Mouse (Mus musculus): ENCODE results near the gene Cct3. TPM values are rescaled to one million over a fixed set of nuclear protein-coding genes. Genes with fewer than 3 reads are reported as not detected.

The Cct3 gene
- polyA plus RNA-seq, 1 experiment, result not detected

DNA sequence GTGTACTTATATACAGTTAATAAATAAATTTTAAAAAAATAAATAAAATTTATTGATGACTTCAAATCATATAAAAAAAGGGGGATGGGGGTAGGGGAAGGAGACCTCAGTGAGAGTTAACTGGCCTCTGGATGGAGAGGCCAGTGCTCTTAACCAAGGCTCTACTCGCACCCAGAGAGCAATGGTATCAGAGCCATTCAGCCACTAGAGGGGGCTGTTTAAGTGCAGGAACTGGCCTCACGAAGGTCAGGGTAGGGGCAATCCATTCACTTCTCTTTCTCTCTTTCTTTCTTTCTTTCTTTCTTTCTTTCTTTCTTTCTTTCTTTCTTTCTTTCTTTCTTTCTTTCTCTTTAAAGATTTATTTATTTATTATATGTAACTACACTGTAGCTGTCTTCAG is 34.4 kb downstream of the Cct3 start:
- Histone ChIP-seq H3K4me1 (ENCODE audit: control insufficient read depth, insufficient read depth, low read length) (peaks cover 2% of the 10 kb centered on the region), H3K4me3 (ENCODE audit: insufficient read depth, low read depth, low read length) (no peak overlapping the region), H3K27ac (ENCODE audit: insufficient read depth, low read depth, low read length) (no peak overlapping the region)
- TF ChIP-seq POLR2A (IDR thresholded peaks at IDR 0.05; ENCODE audit: insufficient read depth, low read depth, low read length) (no peak), CTCF (IDR thresholded peaks at IDR 0.05; ENCODE audit: insufficient read depth, low read depth, low read length) (no peak)
- WGBS, result 27% methylated on average over 2 of the region's 2 CpGs

DNA sequence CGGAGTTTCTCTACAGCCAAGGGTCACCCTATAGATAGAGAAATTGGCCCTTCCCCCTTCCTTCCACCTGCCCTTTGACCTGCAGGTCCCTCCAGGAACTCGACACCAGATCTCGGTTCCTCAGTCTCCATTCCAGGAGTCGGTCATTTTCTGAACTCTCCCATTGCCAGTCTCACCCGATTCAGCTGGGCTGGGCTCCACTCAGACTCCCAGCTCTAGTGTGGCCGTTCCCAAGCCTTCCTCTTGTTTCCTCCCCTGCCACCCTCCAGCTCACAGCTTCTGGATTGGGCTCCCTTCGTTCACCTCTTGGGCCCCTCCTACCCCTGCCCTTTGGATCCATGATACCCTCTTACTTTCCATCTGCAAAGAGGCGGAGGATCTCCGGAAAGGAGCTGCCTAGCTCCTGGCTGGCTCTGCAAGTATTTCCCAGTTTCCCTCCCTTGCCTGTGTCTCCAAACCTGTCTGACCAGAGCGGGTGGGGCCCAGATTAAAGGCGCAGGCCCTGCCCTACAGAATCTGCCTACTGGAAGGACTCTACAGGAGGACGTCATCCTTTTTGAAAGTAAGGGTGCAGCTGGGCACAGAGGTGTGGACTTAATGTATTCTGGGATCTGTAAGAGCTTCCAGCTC is 37.2 kb downstream of the Cct3 start:
- Histone ChIP-seq H3K27ac (ENCODE audit: insufficient read depth, low read depth, low read length) (no peak overlapping the region), H3K4me1 (ENCODE audit: control insufficient read depth, insufficient read depth, low read length) (peaks cover 6% of the 10 kb centered on the region), H3K4me3 (ENCODE audit: insufficient read depth, low read depth, low read length) (no peak overlapping the region)
- WGBS, result 66% methylated on average over 12 of the region's 12 CpGs
- no peak for TF ChIP-seq CTCF (IDR thresholded peaks at IDR 0.05; ENCODE audit: insufficient read depth, low read depth, low read length)
- no peak for TF ChIP-seq POLR2A (IDR thresholded peaks at IDR 0.05; ENCODE audit: insufficient read depth, low read depth, low read length)

DNA sequence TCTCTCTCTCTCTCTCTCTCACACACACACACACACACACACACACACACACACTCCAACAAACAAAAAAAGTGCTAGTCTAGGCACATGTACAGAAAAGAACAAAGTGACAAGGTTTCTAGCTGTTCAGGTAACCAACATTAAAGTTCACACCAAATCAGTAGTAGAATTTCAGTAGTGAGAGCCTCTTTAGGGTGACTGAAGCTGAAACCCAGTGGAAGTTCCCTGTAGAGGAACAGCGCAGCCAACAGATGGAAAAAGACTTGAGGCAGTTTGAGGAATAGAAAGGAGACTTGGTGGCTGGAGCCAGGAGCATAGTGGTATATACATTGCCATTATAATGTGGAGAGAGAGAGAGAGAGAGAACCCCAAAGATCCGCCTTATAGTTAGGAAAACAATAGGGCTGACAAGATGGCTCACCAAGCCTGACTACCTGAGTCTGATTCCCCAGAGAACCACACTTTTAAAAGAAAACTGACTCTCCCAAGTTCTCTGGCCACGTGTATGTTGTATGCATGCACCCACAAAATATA is 38.1 kb downstream of the Cct3 start:
- Histone ChIP-seq H3K4me1 (ENCODE audit: control insufficient read depth, insufficient read depth, low read length) (peaks cover 6% of the 10 kb centered on the region), H3K4me3 (ENCODE audit: insufficient read depth, low read depth, low read length) (no peak overlapping the region), H3K27ac (ENCODE audit: insufficient read depth, low read depth, low read length) (no peak overlapping the region)
- 36% methylated on average over 3 of the region's 3 CpGs for WGBS
- TF ChIP-seq POLR2A (IDR thresholded peaks at IDR 0.05; ENCODE audit: insufficient read depth, low read depth, low read length) (no peak), CTCF (IDR thresholded peaks at IDR 0.05; ENCODE audit: insufficient read depth, low read depth, low read length) (no peak)

DNA sequence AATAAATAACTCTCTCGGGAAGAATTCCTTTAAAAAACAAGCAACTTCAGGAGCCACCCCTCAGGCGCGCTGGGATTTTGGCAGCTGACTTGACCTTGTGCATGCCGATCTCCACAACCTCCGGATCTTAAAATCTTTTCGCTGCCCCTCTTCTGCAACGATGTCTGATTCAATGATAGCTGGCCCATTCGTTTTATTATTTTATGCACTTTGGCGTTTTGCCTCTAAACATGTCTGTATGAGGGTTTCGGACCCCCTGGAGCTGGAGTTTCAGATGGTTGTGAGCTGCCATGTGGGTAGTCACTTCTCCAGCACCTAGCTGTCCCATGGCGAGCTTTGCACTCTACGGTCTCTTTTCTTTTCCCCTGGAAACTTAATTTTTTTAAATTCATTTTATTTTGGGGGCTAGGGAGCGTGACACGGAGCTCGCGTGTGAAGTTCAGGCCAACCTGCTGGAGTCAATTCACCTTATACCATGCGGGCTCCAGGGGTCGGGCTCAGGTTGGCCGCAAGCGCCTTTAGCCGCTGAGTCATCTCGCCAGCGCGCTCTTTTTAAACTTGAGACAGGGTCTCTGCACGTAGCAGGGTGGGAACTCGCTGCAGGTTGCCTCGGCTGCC is 38.6 kb downstream of the Cct3 start:
- H3K4me3 ChIP-seq (ENCODE audit: insufficient read depth, low read depth, low read length), result peak overlapping the region; percentile 92
- H3K27ac ChIP-seq (ENCODE audit: insufficient read depth, low read depth, low read length), result peak overlapping the region; percentile 97; the same call in 1 of the 2 replicates
- TF ChIP-seq CTCF (IDR thresholded peaks at IDR 0.05; ENCODE audit: insufficient read depth, low read depth, low read length), result no peak
- TF ChIP-seq POLR2A (IDR thresholded peaks at IDR 0.05; ENCODE audit: insufficient read depth, low read depth, low read length), result no peak
- WGBS, result under 1% methylated on average over 27 of the region's 27 CpGs
- H3K4me1 ChIP-seq (ENCODE audit: control insufficient read depth, insufficient read depth, low read length), result peaks cover 6% of the 10 kb centered on the region

DNA sequence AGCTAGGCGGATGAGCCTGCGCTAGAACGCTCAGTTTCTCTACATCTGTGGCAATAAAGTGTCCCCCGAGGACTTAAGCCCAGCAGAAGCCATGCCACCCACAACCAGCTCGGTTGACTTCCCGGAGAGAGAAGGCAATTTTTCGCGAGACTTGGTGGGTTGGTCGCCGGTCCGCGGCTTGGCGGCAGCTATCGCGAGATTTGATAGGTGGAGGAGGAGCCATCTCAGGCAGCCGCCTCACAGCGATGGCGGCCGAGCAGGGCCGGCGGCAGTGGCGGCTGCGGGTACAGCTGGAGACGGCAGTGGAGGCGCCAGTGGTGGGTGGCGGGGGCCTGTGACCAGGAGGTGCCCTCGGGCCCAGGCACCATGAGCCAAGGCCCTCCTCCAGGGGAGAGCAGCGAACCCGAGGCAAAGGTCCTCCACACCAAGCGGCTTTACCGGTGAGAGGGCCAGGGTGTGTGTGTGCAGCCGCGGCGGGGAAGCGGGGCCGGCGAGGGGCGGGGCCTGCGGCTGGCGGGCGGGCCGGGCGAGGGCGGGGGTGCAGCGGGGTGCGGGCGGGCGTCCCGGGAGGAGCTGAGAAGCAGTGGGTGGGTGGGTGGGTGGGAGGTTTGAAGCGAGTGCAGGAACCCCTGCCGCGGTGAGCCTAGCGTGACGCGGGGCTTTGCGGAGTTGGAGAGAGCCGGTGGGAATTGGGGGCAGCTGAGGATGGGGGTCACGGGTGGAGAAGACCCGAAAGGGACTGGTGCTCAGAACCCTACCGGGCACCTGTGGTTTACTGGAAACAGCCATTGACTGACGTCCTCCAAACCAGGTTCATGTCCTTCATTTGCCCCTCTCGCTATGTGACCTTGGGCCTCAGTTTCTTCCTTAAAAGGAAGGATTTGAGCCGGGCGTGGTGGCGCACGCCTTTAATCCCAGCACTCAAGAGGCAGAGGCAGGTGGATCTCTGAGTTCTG is 39.4 kb downstream of the Cct3 start, which contains the start of the genes Tmem79 and Smg5:
Tmem79 (minus strand) TSS at position 91 of the 956 bp plus-strand sequence.
Smg5 (plus strand) TSS at position 203 of the 956 bp plus-strand sequence.
- Histone ChIP-seq H3K4me3 (ENCODE audit: insufficient read depth, low read depth, low read length) (peak within 1 kb of the TSS; percentile 92), H3K27ac (ENCODE audit: insufficient read depth, low read depth, low read length) (peak within 1 kb of the TSS; percentile 97), H3K4me1 (ENCODE audit: control insufficient read depth, insufficient read depth, low read length) (peaks cover 6% of the 10 kb centered on the region)
- under 1% methylated on average over 58 of the region's 66 CpGs for WGBS
- TF ChIP-seq POLR2A (IDR thresholded peaks at IDR 0.05; ENCODE audit: insufficient read depth, low read depth, low read length) (peak; percentile 95), CTCF (IDR thresholded peaks at IDR 0.05; ENCODE audit: insufficient read depth, low read depth, low read length) (no peak)

DNA sequence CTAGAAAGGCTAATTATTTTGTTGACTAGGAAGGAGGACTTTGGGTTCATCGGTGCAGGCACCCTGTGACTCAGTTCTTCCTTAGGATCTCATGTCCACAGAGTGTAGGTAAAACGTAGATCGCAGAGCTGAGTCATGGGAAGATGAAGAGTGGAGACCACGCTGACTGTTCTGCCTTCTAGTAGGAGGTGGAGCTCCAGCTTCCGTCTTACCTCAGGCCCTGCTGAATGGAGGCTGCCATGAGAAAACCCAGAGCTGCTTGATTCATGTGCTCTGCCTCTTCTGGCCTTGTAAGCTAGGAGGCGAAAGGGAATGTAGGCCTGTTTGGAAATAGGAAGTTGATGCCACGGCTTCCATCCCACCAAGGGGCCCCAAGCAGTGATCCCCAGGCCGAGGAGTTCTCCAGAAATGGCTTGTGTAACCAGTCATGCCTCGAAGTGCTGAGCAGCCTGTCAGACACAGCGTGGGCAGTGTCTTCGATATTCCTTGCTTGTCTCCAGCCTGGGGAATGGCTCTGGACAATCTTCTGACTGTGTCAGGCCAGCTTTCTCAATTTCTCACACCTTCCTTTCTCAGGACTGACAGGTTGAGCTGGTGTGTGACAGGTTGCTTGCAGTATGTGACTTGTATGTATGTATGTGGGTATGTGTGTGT is 40.6 kb downstream of the Cct3 start:
- Histone ChIP-seq H3K4me3 (ENCODE audit: insufficient read depth, low read depth, low read length) (peak overlapping the region; percentile 30), H3K27ac (ENCODE audit: insufficient read depth, low read depth, low read length) (no peak overlapping the region), H3K4me1 (ENCODE audit: control insufficient read depth, insufficient read depth, low read length) (peaks cover 6% of the 10 kb centered on the region)
- 45% methylated on average over 11 of the region's 11 CpGs for WGBS
- no peak for TF ChIP-seq POLR2A (IDR thresholded peaks at IDR 0.05; ENCODE audit: insufficient read depth, low read depth, low read length)
- TF ChIP-seq CTCF (IDR thresholded peaks at IDR 0.05; ENCODE audit: insufficient read depth, low read depth, low read length), result no peak

DNA sequence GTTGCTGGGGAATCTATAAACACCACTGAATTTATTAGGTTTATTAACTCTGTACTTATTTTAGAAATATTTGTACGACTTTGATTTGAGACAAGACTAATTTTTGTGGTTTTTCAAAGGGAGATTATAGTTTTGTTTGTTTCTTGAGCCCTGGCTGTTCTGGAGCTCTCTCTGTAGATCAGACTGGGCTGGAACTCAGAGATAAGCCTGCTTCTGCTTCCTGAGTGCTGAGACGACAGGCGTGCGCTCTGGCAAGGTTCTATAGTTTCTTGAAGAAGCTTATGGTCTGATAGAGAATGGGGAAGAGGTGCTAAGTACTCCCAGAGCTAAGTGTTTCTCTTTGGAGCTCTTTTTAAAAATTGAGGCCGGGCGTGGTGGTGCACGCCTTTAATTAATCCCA is 41.4 kb downstream of the Cct3 start:
- peaks cover 6% of the 10 kb centered on the region for H3K4me1 ChIP-seq (ENCODE audit: control insufficient read depth, insufficient read depth, low read length)
- H3K4me3 ChIP-seq (ENCODE audit: insufficient read depth, low read depth, low read length), result no peak overlapping the region
- TF ChIP-seq POLR2A (IDR thresholded peaks at IDR 0.05; ENCODE audit: insufficient read depth, low read depth, low read length) (no peak), CTCF (IDR thresholded peaks at IDR 0.05; ENCODE audit: insufficient read depth, low read depth, low read length) (no peak)
- H3K27ac ChIP-seq (ENCODE audit: insufficient read depth, low read depth, low read length), result no peak overlapping the region
- whole genome bisulfite sequencing, result 91% methylated on average over 7 of the region's 7 CpGs

DNA sequence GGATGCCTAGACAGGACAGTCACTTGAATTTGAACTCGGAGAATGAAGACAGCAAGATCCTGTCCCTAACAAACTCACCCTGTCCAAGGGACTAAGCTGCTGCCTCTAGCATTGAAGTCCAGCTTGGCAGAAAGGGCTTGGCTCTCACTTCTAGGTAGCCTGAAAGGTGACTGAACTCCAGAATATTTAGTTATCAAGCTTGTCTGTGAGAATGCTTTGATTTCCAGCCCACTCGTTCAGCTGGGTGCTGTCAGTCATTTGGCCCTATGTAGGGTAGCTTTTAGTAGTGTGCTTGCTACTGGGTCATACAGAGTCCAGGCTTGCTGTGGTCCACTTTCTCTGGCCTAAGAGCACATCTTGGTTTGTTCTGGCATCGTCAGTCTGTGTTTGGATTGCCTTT is 42.1 kb downstream of the Cct3 start:
- peaks cover 6% of the 10 kb centered on the region for H3K4me1 ChIP-seq (ENCODE audit: control insufficient read depth, insufficient read depth, low read length)
- no peak overlapping the region for H3K4me3 ChIP-seq (ENCODE audit: insufficient read depth, low read depth, low read length)
- no peak overlapping the region for H3K27ac ChIP-seq (ENCODE audit: insufficient read depth, low read depth, low read length)
- TF ChIP-seq CTCF (IDR thresholded peaks at IDR 0.05; ENCODE audit: insufficient read depth, low read depth, low read length) (no peak), POLR2A (IDR thresholded peaks at IDR 0.05; ENCODE audit: insufficient read depth, low read depth, low read length) (no peak)
- WGBS, result 46% methylated on average over 3 of the region's 3 CpGs
